Mouse (Mus musculus) megakaryocyte, adult 5-6 weeks (primary cell): ENCODE results near the gene Myo1a. TPM values are rescaled to one million over a fixed set of nuclear protein-coding genes. Genes with fewer than 3 reads are reported as not detected.
A peak's percentile ranks its signal among the peaks of the same experiment; 100 is the strongest.

ENCODE experiments used
- ATAC-seq: 2 replicates; pipeline ENCODE4 v1.8.0; 2016; ENCODE audit warnings: mild to moderate bottlenecking, inconsistent platforms; ENCODE audit not compliant: poor library complexity, severe bottlenecking
- total RNA-seq, 2 experiments: library from RNA; stranded (forward) in 1 of 2; stranded (reverse) in 1 of 2; fragments of 153-499, 151-499 nt in 1 of 2; fragments of 221-1000, 200-1000 nt in 1 of 2; gene quantifications; 2 replicates each; pipeline versions ENCODE4 v1.2.3 to v1.2.4; 2015 to 2017

Gene Myo1a
- total RNA-seq, 2 experiments from 2014 or later: 0.16 TPM; not detected in 1

GRCm38 (mm10) chr10:127674794-127675522 lies 30.0 kb upstream of the Myo1a start:
- peak; percentile 78 for ATAC-seq

- no peak for ATAC-seq
These were observed 29.0 kb upstream of the Myo1a start for GRCm38 (mm10) chr10:127675859-127676398.

GRCm38 (mm10) chr10:127676691-127677548 lies 28.1 kb upstream of the Myo1a start:
- peak; percentile 84 for ATAC-seq

- peak; percentile 39 for ATAC-seq
These were observed 27.2 kb upstream of the Myo1a start for GRCm38 (mm10) chr10:127677591-127678336.

- ATAC-seq: no peak
These were observed 25.8 kb upstream of the Myo1a start for GRCm38 (mm10) chr10:127679208-127679607.

- ATAC-seq: no peak
These were observed 25.1 kb upstream of the Myo1a start for GRCm38 (mm10) chr10:127679881-127680280.

- ATAC-seq: no peak
These were observed 22.1 kb upstream of the Myo1a start for GRCm38 (mm10) chr10:127682886-127683285.

GRCm38 (mm10) chr10:127691053-127691452 lies 13.9 kb upstream of the Myo1a start:
- ATAC-seq: no peak

- ATAC-seq: peak; percentile 82
These were observed 10.3 kb upstream of the Myo1a start for GRCm38 (mm10) chr10:127694636-127695035.

GRCm38 (mm10) chr10:127695775-127696174 lies 9.2 kb upstream of the Myo1a start:
- ATAC-seq: no peak

- no peak for ATAC-seq
These were observed 6.0 kb upstream of the Myo1a start for GRCm38 (mm10) chr10:127698966-127699365.

- no peak for ATAC-seq
These were observed 1.7 kb upstream of the Myo1a start for GRCm38 (mm10) chr10:127703299-127703698.

- ATAC-seq: no peak
These were observed 677 bp upstream of the Myo1a start for GRCm38 (mm10) chr10:127704293-127704692.

GRCm38 (mm10) chr10:127705783-127706182 lies 813 bp downstream of the Myo1a start:
- 0 out of 2 replicates have a peak, but pooled peaks have one; percentile 27 for ATAC-seq

GRCm38 (mm10) chr10:127707721-127708120 lies 2.8 kb downstream of the Myo1a start:
- no peak for ATAC-seq

GRCm38 (mm10) chr10:127708850-127709370 lies 3.9 kb downstream of the Myo1a start:
- no peak for ATAC-seq

- no peak for ATAC-seq
These were observed 5.4 kb downstream of the Myo1a start for GRCm38 (mm10) chr10:127710331-127710730.

GRCm38 (mm10) chr10:127712736-127713135 lies 7.8 kb downstream of the Myo1a start:
- no peak for ATAC-seq

GRCm38 (mm10) chr10:127721671-127722418 lies 16.9 kb downstream of the Myo1a start:
- no peak for ATAC-seq

- no peak for ATAC-seq
These were observed 19.2 kb downstream of the Myo1a start, which contains the start of gene Tac2 for GRCm38 (mm10) chr10:127724178-127724577. Gene Tac2 (plus strand): TSS chr10:127724478.
